Mouse (Mus musculus) embryonic stem cell, embryonic (primary cell): ENCODE results near the gene Tnip1.

Experiments used
- CTCF ChIA-PET, 4 experiments: fragments of 300-600 bp in 2 of 4; fragments of 350-600 bp in 2 of 4; sonication (Branson Sonifier 250); formaldehyde crosslinking; loops; one replicate each; lab custom pipeline; 2022; ENCODE audit warnings: inconsistent platforms in 2 of 4; lab: Charles Lee
- POLR2A ChIA-PET, 4 experiments: fragments of 300-600 bp in 2 of 4; fragments of 350-600 bp in 2 of 4; sonication (Branson Sonifier 250); formaldehyde crosslinking; loops; one replicate each; lab custom pipeline; 2022; ENCODE audit warnings: antibody characterized with exemption in 4 of 4, inconsistent platforms in 1 of 4; lab: Charles Lee

The Tnip1 gene

DNA sequence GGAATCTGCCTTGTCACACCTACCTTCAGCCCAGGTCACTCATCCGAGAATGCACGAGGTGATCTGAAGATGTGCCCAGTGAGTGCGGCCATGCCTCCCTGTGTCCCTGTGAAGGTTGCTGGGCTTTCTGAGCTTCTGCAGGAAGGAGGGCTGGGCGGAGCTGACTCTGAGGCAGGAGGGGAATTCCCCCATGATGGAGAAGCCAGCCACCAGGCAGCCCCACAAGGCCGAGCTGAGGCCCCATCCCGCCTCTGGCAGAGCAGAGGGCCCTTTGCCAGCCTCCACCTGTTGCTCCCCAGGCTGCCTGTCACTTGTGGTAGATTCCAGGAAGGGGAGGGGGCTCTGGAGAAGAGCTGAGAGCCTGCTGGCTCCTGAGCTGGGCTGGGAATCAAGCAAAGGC is at the start of gene Tnip1:
Tnip1 (minus strand) TSS at position 108 of the 400 bp plus-strand sequence.
- ChIA-PET CTCF (interaction anchor here in 3 of 4 experiments (0.6 to 1.2 kb wide), 7 partner anchors 21 to 74 kb away, joined by 3 to 5 read pairs (median 4); no protein-coding TSS in a partner anchor), POLR2A (interaction anchor here in 3 of 4 experiments (0.6 to 10.3 kb wide), 31 partner anchors 8 to 507 kb away, joined by 3 to 151 read pairs (median 5); partner anchors contain the start of genes Cdc42se2 (in 1 of the 3), G3bp1 (in 1 of the 3), Gm2a (in 1 of the 3) and Lyrm7 (in 1 of the 3))

DNA sequence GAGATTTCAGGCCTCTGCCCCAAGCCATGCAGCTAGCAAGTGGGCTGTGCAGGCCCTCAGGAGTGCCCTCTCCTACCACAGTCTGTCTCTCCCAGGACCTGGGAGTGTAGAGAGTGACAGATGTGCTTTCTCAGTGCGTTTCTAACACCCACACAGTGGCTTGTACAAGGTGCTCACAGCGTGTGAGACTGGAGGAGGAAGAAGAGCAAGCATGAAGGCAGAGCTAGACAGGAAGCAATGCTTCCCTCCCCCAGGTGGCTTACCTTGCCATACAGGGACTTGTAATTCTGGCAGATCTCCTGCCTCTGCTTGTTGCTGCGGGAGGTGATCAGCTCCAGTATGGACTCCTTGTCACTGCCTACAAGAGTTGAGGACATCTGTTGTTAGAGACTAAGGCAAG is 48.7 kb upstream of the Tnip1 start:
- CTCF ChIA-PET: interaction anchor here in 2 of 4 experiments (1.0 to 2.1 kb wide), 3 partner anchors 13 to 24 kb away, joined by 3 to 10 read pairs (median 4); no protein-coding TSS in a partner anchor
- POLR2A ChIA-PET: interaction anchor here in 2 of 4 experiments (1.8 to 4.3 kb wide), 4 partner anchors 11 to 83 kb away, joined by 4 to 29 read pairs (median 18); no protein-coding TSS in a partner anchor

DNA sequence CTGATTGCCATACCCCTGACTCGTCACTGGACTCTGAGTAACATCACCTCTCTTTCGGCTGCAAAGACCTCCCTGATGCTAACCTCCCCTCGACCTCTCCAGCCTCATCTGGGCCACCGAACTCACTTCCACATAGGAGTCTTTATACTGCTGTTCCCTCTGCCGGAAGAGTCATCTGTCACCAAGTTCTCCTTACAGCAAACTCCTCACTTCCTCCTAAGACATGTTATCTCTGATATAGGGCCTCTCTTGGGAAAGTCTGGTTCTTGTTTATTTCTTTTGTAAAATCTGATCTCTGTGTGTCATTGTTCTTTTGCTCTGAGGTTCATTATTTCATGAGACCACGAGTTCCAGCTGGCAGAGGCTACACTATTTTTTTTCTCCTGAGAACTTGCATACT is 45.5 kb upstream of the Tnip1 start:
- CTCF ChIA-PET: no interaction called here
- POLR2A ChIA-PET: no interaction called here

DNA sequence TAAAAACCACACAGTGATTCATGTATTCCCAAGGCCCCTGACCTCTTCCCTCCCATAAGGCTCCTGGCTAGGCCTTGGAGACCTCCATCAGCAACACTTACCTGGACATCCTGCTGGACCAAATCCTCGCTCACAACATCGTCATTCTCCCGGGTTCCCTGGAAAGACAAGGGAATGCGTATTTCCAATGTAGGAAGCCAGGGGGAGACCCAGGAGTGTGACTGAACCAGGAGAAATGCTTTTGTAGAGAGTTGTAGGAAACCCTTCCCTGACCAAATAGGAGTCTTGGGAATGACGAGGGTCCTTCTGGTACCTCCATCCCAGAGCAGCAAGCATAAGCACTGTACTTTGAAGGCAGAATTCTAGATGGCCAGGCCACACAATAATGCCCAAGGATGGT is 43.0 kb upstream of the Tnip1 start:
- POLR2A ChIA-PET: interaction anchor here in 3 of 4 experiments (0.7 to 1.5 kb wide), 8 partner anchors 10 to 218 kb away, joined by 3 to 5 read pairs (median 3); partner anchors contain the start of genes Cdc42se2 (in 1 of the 3) and Gm2a (in 1 of the 3)
- CTCF ChIA-PET: no interaction called here

DNA sequence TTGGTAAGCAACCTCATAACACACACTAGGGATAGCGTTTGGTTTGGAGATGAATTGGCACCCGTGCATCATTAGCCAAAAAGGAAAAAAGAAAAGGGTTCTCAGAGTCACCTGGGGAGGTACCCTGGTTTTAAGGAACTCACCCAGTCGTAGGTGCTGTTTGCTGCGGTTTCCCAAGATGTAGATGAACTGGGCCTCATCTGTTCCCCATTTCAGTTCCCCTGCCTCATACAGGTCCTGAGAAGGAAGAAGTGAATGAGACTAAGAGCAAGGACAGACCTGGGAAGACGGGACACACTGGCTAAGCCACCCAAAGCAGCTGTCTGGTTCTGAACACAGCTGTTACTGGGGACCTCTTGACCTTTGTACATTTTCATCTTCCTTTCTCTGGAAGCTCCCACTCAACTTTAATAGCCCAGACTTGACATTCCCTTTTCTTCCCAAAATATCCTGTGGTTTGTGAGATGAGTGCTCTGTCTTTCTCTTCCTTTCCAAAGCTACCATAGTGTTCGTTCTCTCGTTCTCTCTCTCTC is 42.3 kb upstream of the Tnip1 start:
- ChIA-PET POLR2A (interaction anchor here in 2 of 4 experiments (0.6 to 0.7 kb wide), 3 partner anchors 16 to 419 kb away, joined by 3 read pairs; no protein-coding TSS in a partner anchor), CTCF (no interaction called here)

DNA sequence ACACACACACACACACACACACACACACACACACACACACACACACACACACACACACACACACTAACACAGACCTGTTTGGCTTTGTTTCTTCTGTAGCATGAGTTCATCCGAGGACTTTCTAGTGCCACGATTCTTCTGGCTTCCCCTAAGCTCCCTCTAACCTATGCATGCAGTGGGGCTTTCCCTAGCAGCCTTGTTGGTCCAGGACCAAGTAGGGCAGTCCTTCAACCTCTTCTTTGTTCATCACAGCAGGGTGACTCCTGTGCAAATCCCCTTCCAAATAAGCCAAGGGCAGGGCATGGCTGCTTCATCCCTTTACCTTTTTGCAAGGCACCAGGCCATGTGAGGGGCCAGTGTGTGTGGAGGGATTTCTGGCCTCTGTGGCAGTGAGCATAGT is 36.0 kb upstream of the Tnip1 start:
- POLR2A ChIA-PET: interaction anchor here (0.6 to 4.4 kb wide), 25 partner anchors 12 to 471 kb away, joined by 3 to 29 read pairs (median 3); partner anchors contain the start of genes Anxa6 (in 2 of the 4), Cdc42se2 (in 1 of the 4), G3bp1 (in 1 of the 4) and Gm2a (in 1 of the 4)

DNA sequence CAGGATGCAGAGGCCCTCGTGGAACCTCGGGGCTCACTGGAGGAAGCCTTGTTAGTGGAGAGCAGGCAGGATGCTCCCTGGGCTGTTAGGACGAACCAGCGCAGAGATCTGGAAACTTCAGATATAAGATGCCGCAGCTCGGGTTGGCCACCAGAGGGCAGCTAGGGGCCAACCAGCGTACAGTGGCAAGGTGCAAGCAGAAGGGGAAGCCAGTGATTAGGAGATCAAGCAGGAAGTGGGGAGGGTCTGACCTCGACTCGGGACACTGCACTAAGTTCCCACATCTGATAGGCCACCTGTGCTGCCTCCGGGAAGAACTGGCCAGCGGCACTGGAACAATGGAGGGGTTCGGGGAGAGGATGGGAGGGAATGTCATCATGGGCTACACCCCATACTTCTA is 35.6 kb upstream of the Tnip1 start:
- ChIA-PET POLR2A (interaction anchor here in 3 of 4 experiments (0.6 to 4.4 kb wide), 23 partner anchors 12 to 471 kb away, joined by 3 to 29 read pairs (median 4); partner anchors contain the start of genes Anxa6 (in 2 of the 3), Cdc42se2 (in 1 of the 3), G3bp1 (in 1 of the 3) and Gm2a (in 1 of the 3)), CTCF (interaction anchor here in 3 of 4 experiments (0.6 to 1.8 kb wide), 32 partner anchors 8 to 471 kb away, joined by 3 to 10 read pairs (median 4); partner anchors contain the start of gene Anxa6 (in 1 of the 3))

More for the DNA sequence above, 36.0 kb upstream of the Tnip1 start:
- CTCF ChIA-PET: interaction anchor here (0.6 to 1.9 kb wide), 39 partner anchors 9 to 471 kb away, joined by 3 to 10 read pairs (median 4); partner anchors contain the start of gene Anxa6 (in 1 of the 4)

DNA sequence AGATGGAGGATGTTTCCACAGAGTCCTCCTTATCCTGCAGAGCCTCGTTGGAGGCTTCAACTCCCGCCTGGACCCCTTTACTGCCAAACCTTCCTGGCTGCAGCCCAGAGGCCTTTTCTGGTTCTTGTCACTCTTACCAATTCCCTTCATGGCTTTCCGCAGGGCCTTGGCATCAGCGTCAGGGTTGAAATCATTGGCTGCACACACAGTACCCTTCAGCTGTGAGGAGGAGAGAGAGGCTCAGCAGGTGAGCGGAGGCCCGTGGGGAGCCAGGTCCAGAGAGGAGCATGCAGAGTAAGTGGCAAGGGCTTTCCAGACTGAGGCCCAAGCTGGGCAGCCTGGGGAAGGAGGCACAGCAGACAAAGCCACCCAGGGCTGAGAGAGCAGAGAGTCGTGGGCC is 33.5 kb upstream of the Tnip1 start:
- ChIA-PET CTCF (interaction anchor here in 3 of 4 experiments (0.6 to 1.0 kb wide), 4 partner anchors 8 to 163 kb away, joined by 3 to 4 read pairs (median 4); no protein-coding TSS in a partner anchor), POLR2A (interaction anchor here in 2 of 4 experiments (0.7 to 1.0 kb wide), 3 partner anchors 12 to 37 kb away, joined by 3 to 5 read pairs (median 3); partner anchors contain the start of gene Anxa6 (in 1 of the 2))

DNA sequence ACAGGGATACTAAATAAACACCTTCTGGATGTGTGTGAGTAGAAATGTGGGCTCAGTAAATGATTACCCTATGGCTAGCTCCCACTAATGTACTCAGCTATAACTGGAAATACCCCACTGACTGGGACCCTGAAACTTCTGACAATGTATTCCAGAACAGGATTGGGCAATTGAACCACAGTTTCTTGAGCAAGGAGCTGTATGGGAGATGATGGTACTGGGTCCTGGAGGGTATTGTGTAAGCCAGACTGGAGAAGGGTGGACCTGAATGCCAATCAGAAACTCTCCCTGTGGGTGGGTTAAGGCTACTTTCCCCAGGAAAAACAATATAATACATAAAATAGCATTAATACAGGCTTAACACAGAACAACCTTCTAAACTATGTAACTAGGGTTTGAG is 27.2 kb upstream of the Tnip1 start:
- ChIA-PET POLR2A (interaction anchor here in 3 of 4 experiments (0.6 to 1.0 kb wide), 3 partner anchors 40 to 52 kb away, joined by 3 to 6 read pairs (median 4); no protein-coding TSS in a partner anchor), CTCF (interaction anchor here in 2 of 4 experiments (0.6 to 2.1 kb wide), 5 partner anchors 8 to 470 kb away, joined by 3 to 7 read pairs (median 4); no protein-coding TSS in a partner anchor)

DNA sequence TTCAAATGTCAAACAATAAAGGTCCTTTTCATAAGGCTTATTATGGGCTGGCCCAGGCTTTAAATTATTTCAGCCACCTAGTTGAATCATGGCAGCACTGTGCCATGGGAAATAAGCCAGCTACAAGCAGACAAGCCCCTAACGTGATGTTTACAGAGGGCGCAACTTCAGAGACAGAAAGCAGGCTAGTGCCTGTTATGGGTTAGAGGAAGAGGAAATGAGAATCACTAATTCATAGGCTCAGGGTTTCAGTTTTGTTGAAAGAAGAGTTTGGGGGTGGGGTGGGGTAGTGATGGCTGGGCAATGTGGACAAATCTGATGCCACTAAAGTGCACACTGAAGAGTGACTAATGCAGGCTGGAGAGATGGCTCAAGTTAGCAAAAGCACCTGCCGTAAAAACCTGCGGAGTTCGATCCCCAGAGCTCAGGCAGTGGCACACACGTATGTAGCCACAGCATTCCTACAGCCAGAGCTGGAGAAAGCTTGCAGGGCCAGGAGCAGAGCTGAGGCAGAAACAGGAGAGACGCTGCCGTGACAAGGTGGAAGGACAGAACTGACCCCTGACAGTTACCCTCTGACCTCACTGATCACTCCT is 26.1 kb upstream of the Tnip1 start:
- POLR2A ChIA-PET: interaction anchor here in 1 of 4 experiments (0.7 kb wide), 1 partner anchor 617 kb away, joined by 3 read pairs; no protein-coding TSS in a partner anchor
- CTCF ChIA-PET: interaction anchor here in 3 of 4 experiments (1.0 to 7.9 kb wide), 10 partner anchors 9 to 87 kb away, joined by 3 to 114 read pairs (median 6); partner anchors contain the start of gene Gpx3 (in 1 of the 3)

DNA sequence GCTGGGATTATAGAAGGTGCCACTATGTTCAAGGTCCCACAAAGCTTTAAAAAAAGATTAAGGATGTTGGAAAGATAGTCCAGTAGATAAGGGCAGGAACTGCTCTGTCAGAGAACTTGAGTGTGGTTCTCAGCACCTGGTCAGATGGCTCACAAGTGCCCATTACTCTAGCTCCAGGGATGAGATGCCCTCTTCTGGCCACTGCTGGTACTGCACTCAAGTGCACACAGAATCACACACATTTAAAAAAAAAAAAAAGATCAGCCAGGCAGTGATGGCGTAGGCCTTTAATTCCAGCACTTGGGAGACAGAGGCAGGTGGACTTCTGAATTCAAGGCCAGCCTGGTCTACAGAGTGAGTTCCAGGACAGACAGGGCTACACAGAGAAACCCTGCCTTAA is 25.3 kb upstream of the Tnip1 start:
- ChIA-PET POLR2A (interaction anchor here in 3 of 4 experiments (0.5 to 1.3 kb wide), 10 partner anchors 13 to 618 kb away, joined by 3 to 5 read pairs (median 3); partner anchors contain the start of gene Lyrm7 (in 1 of the 3)), CTCF (interaction anchor here (0.5 to 7.9 kb wide), 37 partner anchors 8 to 728 kb away, joined by 3 to 114 read pairs (median 4); partner anchors contain the start of genes Anxa6 (in 1 of the 4), Ccdc69 (in 1 of the 4), Gpx3 (in 1 of the 4) and Tnip1 (in 1 of the 4))

DNA sequence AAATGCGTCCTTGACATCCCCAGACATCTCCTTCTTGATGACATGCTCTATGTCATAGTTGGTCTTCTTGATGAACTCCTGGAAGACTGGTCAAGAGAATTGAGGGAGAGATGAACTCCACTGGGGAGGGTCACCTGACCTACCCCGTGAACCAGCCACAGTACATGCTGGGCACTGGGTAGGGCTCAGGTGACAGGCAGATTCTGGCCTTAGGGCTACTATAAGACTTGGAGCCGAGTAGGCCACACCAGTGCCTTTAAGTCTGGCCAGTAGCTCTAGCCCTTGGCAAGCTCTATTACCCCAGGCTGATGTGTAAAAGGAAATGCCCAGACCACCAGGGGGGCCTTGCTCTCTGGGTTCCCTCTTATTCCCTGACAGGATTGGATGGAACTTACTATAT is 22.4 kb upstream of the Tnip1 start:
- ChIA-PET CTCF (interaction anchor here (0.6 to 7.9 kb wide), 11 partner anchors 13 to 105 kb away, joined by 3 to 114 read pairs (median 5); partner anchors contain the start of gene Tnip1 (in 1 of the 4)), POLR2A (interaction anchor here in 3 of 4 experiments (0.6 to 4.3 kb wide), 15 partner anchors 11 to 275 kb away, joined by 3 to 17 read pairs (median 4); partner anchors contain the start of gene Tnip1 (in 1 of the 3))

DNA sequence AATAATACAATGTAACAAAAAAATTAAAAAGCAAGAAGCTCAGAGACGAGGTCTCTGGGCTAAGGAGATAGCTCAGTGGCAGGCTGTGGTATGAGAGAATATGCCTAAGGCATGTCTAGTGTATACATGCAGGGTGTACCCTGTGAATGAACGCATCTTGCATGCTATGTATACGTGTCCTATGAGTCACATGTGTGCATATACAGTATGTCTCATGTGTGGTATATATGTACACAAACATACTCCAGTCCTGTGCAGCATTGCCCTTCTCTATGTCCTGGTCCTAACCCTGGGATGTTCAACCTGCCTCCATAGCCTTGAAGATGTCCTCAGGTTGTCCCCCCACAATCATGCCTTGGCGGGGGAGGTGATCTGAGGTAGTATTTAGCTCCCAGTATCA is 21.9 kb upstream of the Tnip1 start:
- POLR2A ChIA-PET: interaction anchor here in 3 of 4 experiments (0.6 to 4.3 kb wide), 30 partner anchors 11 to 274 kb away, joined by 3 to 17 read pairs (median 4); partner anchors contain the start of genes Cdc42se2 (in 1 of the 3) and Tnip1 (in 1 of the 3)
- CTCF ChIA-PET: interaction anchor here (0.5 to 7.9 kb wide), 38 partner anchors 9 to 402 kb away, joined by 3 to 114 read pairs (median 4); partner anchors contain the start of genes Lyrm7 (in 1 of the 4) and Tnip1 (in 1 of the 4)

DNA sequence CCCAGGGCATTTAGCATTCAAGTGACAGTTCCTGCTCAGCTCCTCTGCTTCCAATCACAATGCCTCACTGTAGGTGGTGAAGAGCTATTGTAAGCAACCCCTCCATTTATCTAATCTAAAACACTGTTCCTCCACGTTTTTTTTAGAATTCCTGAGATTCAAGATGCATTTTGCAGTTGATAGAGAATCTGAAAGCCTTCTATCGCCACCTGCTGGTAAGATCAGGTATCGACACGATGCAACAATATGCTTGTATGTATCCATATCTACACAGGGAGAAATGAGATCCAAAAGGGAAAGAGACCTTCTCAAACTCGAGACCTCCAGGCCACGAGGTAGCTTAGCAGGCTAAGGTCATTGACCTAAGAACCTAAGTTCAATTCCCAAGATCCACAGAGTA is 21.4 kb upstream of the Tnip1 start:
- CTCF ChIA-PET: interaction anchor here (0.5 to 7.9 kb wide), 41 partner anchors 9 to 402 kb away, joined by 3 to 114 read pairs (median 4); partner anchors contain the start of genes Lyrm7 (in 1 of the 4) and Tnip1 (in 1 of the 4)
- POLR2A ChIA-PET: interaction anchor here (0.7 to 4.3 kb wide), 32 partner anchors 10 to 197 kb away, joined by 3 to 17 read pairs (median 4); partner anchors contain the start of genes Cdc42se2 (in 1 of the 4) and Tnip1 (in 1 of the 4)

DNA sequence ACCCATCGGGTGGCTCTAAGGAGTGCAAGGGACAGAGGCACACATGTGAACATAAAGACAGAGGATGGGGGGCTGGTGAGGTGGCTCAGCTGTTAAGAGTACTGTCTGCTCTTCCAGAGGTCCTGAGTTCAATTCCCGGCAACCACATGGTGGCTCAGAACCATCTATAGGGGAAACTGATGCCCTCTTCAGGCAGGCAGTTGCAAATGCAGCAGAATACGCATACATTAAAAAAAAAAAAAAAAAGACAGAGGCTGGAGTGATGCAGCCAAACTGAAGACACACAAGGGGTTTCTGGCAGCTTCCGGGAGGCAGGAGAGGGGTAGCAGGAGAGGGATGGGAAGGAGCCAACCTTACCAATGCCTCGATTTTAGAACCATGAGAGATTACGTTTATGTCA is 19.8 kb upstream of the Tnip1 start:
- ChIA-PET CTCF (interaction anchor here in 3 of 4 experiments (0.6 to 7.9 kb wide), 9 partner anchors 10 to 697 kb away, joined by 3 to 114 read pairs (median 16); no protein-coding TSS in a partner anchor), POLR2A (interaction anchor here in 3 of 4 experiments (0.6 to 4.3 kb wide), 7 partner anchors 9 to 461 kb away, joined by 3 to 17 read pairs (median 6); no protein-coding TSS in a partner anchor)

DNA sequence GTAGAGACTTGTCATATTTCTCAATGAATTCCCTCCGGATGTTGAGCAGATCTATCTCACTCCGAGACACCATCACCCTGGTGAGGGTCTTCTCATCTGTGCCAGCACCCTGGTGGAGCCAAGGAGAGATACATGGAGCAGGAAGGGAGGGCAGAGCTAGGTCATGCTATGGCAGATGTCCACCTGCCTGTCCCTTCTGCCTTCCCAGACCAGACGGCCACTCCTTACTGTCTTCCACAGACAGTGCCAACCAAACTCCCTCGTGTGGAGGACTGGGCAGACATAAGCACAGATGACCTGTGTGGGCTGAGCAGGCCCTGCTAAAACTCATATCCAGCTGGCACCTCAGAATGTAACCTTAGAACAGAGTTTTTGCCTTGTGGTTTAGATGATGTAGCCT is 18.9 kb upstream of the Tnip1 start:
- ChIA-PET POLR2A (interaction anchor here in 3 of 4 experiments (0.5 to 1.7 kb wide), 5 partner anchors 8 to 26 kb away, joined by 3 to 6 read pairs (median 3); no protein-coding TSS in a partner anchor), CTCF (interaction anchor here in 3 of 4 experiments (0.6 to 7.9 kb wide), 5 partner anchors 9 to 315 kb away, joined by 3 to 114 read pairs (median 3); no protein-coding TSS in a partner anchor)
